Mouse (Mus musculus): ENCODE results near the gene Fkbp9.

- no peak for TF ChIP-seq MAFK (IDR thresholded peaks at IDR 0.05; ENCODE audit: insufficient read depth, low read depth, low read length)
- no peak for TF ChIP-seq ZNF384 (IDR thresholded peaks at IDR 0.05; ENCODE audit: low read depth, low read length)
- no peak for TF ChIP-seq CHD2 (IDR thresholded peaks at IDR 0.05; ENCODE audit: low read depth, low read length)
- TF ChIP-seq ZC3H11A (IDR thresholded peaks at IDR 0.05; ENCODE audit: borderline replicate concordance, low read depth, low read length) = no peak
These were observed 5.3 kb downstream of the Fkbp9 start for GRCm38 (mm10) chr6:56837166-56837565.

Data from ES-E14 (cell line).